Mouse (Mus musculus) heart, postnatal 10 days (tissue): Measurements from ENCODE around the gene 4921507P07Rik. TPM values are rescaled to one million over a fixed set of nuclear protein-coding genes. Genes with fewer than 3 reads are reported as not detected.

Experiments used
- microRNA-seq, 2 experiments: library from miRNA; unstranded; fragments of <30 nt; microRNA quantifications; one replicate each; pipeline ENCODE4 v1.2.0; 2022
- total RNA-seq, 2 experiments: library from RNA; stranded (reverse); gene quantifications; 2 replicates each; pipeline ENCODE4 v1.2.3; 2021

Gene 4921507P07Rik
- total RNA-seq, 2 experiments from 2014 or later, result 0.25 to 0.36 TPM

Small RNAs within 50 kb of the gene (microRNA-seq; reads per million reads assigned to microRNA genes)
- 0 reads per million in 2 experiments for gene Mir6371

Other genes with a start within 250 kb of the 4921507P07Rik start
- gene Osbpl3, start 140.4 kb downstream of the 4921507P07Rik start, total RNA-seq, result 10 to 100 TPM; 31.8 to 33.0 TPM
- 100 to 1,000 TPM; 163 to 166 TPM for gene Cycs, start 30.1 kb downstream of the 4921507P07Rik start, total RNA-seq
- not detected for gene Npvf, start 57.8 kb upstream of the 4921507P07Rik start, total RNA-seq